Mouse (Mus musculus) MEL-GATA-1-ER (cell line): ENCODE measurements at regions not wholly inside any gene's neighbourhood (a gene's known extent, or its start where the extent isn't known, plus 50 kb on each side); places are given as distances from the start of the nearest gene placed in this dataset.
A peak's percentile ranks its signal among the peaks of the same experiment; 100 is the strongest.

Source experiments
- DNase-seq: peaks from one replicate; pipeline ENCODE4 v3.0.0-alpha.2; 2012; ENCODE audit warnings: low read depth; ENCODE audit errors: extremely low read depth

GRCm38 (mm10) chr2:92544364-92545151 lies 54.9 kb upstream of the Chst1 start:
- peak; percentile 57 for DNase-seq

- no peak for DNase-seq
These were observed 58.7 kb upstream of the Chst1 start for GRCm38 (mm10) chr2:92540841-92541240.

GRCm38 (mm10) chr2:92531996-92532395 lies 67.5 kb upstream of the Chst1 start:
- no peak for DNase-seq

GRCm38 (mm10) chr2:92530677-92531076 lies 68.8 kb upstream of the Chst1 start:
- DNase-seq: no peak

GRCm38 (mm10) chr2:92529670-92530322 lies 69.5 kb upstream of the Slc35c1 start:
- DNase-seq: no peak

- no peak for DNase-seq
These were observed 68.8 kb upstream of the Slc35c1 start for GRCm38 (mm10) chr2:92529071-92529641.

- no peak for DNase-seq
These were observed 67.9 kb upstream of the Slc35c1 start for GRCm38 (mm10) chr2:92528119-92528830.

- no peak for DNase-seq
These were observed 66.5 kb upstream of the Slc35c1 start for GRCm38 (mm10) chr2:92526676-92527395.

GRCm38 (mm10) chr2:92525628-92526027 lies 65.3 kb upstream of the Slc35c1 start:
- no peak for DNase-seq

GRCm38 (mm10) chr2:92525062-92525623 lies 64.8 kb upstream of the Slc35c1 start:
- no peak for DNase-seq

GRCm38 (mm10) chr2:92524346-92524905 lies 64.1 kb upstream of the Slc35c1 start:
- no peak for DNase-seq

- no peak for DNase-seq
These were observed 63.1 kb upstream of the Slc35c1 start for GRCm38 (mm10) chr2:92523321-92523895.

GRCm38 (mm10) chr2:92521527-92521926 lies 61.2 kb upstream of the Slc35c1 start:
- DNase-seq: no peak

- DNase-seq: no peak
These were observed 59.1 kb upstream of the Slc35c1 start for GRCm38 (mm10) chr2:92519396-92519795.

- DNase-seq: no peak
These were observed 58.6 kb upstream of the Slc35c1 start for GRCm38 (mm10) chr2:92518891-92519290.

- DNase-seq: no peak
These were observed 54.6 kb upstream of the Slc35c1 start for GRCm38 (mm10) chr2:92514961-92515360.

- no peak for DNase-seq
These were observed 51.7 kb upstream of the Slc35c1 start for GRCm38 (mm10) chr2:92511771-92512744.
